Mouse (Mus musculus): ENCODE data around the gene Bri3bp. TPM values are rescaled to one million over a fixed set of nuclear protein-coding genes. Genes with fewer than 3 reads are reported as not detected.
"Not testable (repeated sequence)": the region's sequence is repeated elsewhere in the genome, so short reads cannot be mapped to it uniquely, and the experiment has no call there.

The Bri3bp gene
- total RNA-seq (2021) = 1 to 10 TPM; 2.6 to 3.2 TPM
- long read RNA-seq, experiment 1, full-length matches to known transcripts = 5 of 6 reads
- long read RNA-seq, experiment 1, partial matches to known transcripts = 0 of 6 reads
- long read RNA-seq, experiment 1, other reads (novel, unspliced or antisense) = 1 of 6 reads
- long read RNA-seq, experiment 2, full-length matches to known transcripts = 6 of 6 reads
- long read RNA-seq, experiment 2, partial matches to known transcripts = 0 of 6 reads
- long read RNA-seq, experiment 2, other reads (novel, unspliced or antisense) = 0 of 6 reads

- peak; percentile 30 for DNase-seq (ENCODE audit: low spot score)
Observed at GRCm38 (mm10) chr5:125441234-125442114, at the start of gene Bri3bp. TSS of gene Bri3bp (plus strand) at chr5:125441568.

DNA sequence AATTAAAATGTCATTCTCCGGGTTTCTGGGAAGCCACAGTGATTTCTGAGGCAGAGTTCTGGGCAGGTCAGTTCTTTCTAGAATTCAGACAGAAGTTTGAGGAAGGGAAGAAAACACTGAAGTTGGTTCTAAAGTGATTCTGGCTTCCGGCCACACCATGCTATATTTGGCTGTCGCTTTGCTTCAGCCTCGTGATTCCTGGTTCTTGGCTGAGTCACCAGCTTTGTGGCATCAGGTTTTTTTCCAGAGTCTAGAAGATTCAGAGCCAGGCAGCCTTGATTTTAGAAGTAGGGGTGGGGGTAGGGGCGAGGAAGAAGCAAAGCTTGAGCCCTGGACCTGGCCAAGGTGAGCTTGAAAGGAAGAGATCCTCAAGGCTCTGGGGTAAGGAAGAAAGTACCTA lies 49.8 kb upstream of the Bri3bp start:
- peak; percentile 88 for DNase-seq (ENCODE audit: low spot score)

GRCm38 (mm10) chr5:125392176-125392575 lies 49.2 kb upstream of the Bri3bp start:
- DNase-seq (ENCODE audit: low spot score) = not testable (repeated sequence)

GRCm38 (mm10) chr5:125392618-125392976 lies 48.8 kb upstream of the Bri3bp start:
- DNase-seq (ENCODE audit: low spot score) = no peak

- DNase-seq (ENCODE audit: low spot score) = peak; percentile 99
Observed at GRCm38 (mm10) chr5:125392977-125393621, 48.3 kb upstream of the Bri3bp start.

GRCm38 (mm10) chr5:125393622-125394603 lies 47.5 kb upstream of the Bri3bp start:
- DNase-seq (ENCODE audit: low spot score) = peak; percentile 80

DNA sequence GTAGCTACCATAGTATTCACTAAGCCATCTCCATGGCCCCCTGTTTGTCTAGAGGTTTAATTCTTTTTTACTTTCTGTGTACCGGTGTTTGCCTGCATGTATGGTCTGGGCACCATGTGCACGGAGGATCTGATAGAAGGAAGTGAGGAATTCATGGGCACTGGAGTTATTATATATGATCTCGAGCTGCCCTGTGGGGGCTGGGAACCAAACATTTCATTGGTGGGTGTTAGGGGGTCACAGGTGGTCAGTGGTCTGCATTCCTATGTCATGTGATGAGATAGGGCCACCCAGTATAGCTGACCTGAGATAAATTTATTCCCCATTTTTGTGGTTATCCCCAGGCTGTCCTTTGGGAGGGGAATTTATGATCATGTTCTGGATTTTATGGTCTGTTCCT lies 46.4 kb upstream of the Bri3bp start:
- DNase-seq (ENCODE audit: low spot score) = no peak

DNA sequence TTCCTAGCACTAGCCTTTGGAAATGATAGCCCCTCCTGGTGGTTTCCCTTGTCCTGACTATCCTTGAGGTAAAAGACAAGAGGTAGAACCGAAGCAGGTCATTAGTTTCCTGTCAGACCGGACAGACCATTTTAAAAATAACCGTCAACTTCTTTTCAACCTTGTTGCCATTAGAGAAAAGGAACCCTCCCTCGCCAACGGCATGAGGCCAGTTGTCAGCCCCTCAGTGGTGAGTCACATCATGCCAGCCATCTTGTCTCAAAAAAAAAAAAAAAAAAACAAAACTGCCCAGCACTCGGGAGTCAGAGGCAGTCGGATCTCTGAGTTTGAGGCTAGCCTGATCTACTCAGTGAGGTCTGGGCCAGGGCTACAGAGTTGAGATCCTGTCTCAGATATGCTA lies 40.5 kb upstream of the Bri3bp start:
- no peak for DNase-seq (ENCODE audit: low spot score)

DNA sequence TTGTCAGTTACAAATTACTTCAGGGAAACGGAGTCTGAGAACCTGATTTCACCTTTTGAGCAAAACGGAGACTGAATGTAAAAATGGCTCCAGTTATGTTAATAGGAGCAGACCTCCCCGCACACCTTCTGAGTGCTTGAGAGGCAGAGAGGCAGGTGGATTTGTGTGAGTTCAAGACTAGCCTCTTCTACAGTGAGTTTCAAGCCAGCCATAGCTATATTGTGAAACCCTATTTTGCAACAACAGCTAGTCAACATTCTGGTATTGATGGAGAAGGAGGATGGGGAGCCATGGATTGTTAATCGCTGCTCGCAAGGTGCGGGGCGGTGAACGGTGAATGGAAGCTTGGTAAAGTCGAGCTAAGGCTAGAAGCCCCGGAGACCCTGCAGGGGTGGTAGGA lies 38.9 kb upstream of the Bri3bp start:
- DNase-seq (ENCODE audit: low spot score) = no peak

- no peak for DNase-seq (ENCODE audit: low spot score)
Observed at GRCm38 (mm10) chr5:125402991-125403390, 38.4 kb upstream of the Bri3bp start.

- DNase-seq (ENCODE audit: low spot score) = peak; percentile 63
Observed at GRCm38 (mm10) chr5:125403481-125404465, 37.6 kb upstream of the Bri3bp start.

DNA sequence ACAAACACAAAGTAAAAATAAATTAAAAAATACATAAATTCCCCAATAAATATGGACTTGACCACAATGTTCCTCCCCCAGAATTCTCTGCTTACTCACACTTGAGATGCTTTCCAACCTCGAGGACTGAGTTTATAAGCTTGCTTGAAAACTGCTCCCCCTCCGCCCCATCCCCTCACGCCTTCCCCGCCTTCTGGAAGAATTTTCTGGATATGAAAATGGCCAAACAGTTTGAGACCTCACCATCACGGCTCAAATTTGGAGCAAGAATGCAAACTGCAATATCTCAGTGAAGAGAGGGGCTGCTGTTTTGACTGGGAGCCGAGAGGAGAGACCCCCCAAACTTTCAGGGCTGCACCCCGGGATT lies 36.8 kb upstream of the Bri3bp start:
- DNase-seq (ENCODE audit: low spot score) = no peak

- DNase-seq (ENCODE audit: low spot score) = peak; percentile 59
Observed at GRCm38 (mm10) chr5:125404903-125405545, 36.3 kb upstream of the Bri3bp start.

GRCm38 (mm10) chr5:125405546-125406248 lies 35.7 kb upstream of the Bri3bp start:
- DNase-seq (ENCODE audit: low spot score) = peak; percentile 87

DNA sequence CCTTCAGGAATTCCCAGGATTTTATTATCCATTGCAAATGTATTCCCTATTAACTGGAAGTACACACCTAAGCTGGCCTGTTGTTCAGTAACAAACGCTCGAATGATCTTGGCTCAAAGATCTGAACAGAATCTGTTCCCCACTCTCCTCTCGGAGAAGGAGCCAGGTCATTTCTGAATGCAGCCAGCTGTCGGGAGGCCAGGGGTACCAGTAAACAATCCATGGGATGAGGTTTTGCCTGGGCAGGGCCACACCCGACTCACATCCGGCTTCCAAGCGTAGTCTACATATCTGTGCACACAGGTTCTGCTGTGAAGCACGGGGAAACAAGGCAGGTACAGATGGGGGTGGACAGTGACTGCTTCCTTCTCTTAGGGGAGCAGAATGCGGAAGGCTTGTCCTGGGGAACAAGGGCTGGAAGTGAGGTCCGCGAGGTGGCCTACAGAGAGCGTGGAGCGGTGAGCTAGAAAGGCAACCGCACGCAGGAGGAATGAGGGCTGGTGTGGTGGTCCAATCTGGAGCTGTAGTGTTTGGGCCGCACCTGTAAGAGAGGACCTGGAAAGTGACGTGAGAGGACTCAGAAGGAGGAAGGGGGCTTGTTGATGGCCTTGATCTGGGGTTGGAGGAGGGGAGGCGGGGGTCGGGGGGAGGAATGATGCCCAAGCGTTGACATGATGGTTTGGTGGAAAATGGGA lies 34.9 kb upstream of the Bri3bp start:
- peak; percentile 61 for DNase-seq (ENCODE audit: low spot score)

DNA sequence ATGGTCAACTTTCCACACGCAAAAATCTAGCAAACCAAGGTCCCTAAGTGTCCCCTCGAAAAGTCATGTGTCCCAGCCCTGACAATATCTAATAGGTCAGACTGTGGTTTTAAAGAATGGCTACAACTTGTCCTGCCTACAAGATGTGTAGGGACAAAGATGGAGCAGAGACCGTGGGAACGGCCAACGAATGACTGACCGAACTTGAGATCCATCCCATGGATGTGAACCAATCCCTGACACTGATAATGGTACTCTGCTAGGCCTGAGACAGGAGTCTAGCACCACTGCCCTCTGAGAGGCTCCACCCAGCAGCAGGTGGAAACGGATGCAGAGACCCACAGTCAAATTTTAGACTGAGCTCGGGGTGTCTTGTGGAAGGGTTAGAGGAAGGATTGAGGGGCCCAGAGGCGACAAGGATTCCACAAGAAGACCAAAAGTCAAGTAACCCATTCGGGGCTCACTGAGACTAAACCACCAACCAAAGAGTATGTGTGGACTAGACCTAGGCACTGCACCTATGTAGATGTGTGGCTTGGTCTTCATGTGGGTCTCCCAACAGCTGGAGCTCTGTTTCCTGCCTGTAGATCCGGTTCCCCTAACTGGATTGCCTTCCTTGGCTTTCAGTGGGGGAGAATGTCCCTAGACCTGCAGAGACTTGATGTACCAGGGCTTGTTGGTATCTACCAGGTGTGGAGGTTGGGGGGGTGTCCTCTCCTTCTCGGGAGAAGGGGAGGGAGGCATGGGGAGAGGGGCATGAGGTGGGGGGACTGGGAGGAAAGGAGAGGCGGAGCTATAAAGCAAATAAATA lies 34.1 kb upstream of the Bri3bp start:
- no peak for DNase-seq (ENCODE audit: low spot score)

GRCm38 (mm10) chr5:125407910-125408575 lies 33.3 kb upstream of the Bri3bp start:
- DNase-seq (ENCODE audit: low spot score) = no peak
